Mouse (Mus musculus) erythroblast, embryonic 14.5 days (primary cell): ENCODE results near the gene Hps6.

Experiments
- GATA1 ChIP-seq: IDR thresholded peaks from 2 replicates; pipeline ENCODE4 v1.6.1; 2012; ENCODE audit warnings: low read length, inconsistent platforms, mixed read lengths
- TAL1 ChIP-seq: IDR thresholded peaks from 3 replicates; pipeline ENCODE4 v1.6.1; 2012; ENCODE audit warnings: low read length, inconsistent platforms, mixed read lengths

DNA sequence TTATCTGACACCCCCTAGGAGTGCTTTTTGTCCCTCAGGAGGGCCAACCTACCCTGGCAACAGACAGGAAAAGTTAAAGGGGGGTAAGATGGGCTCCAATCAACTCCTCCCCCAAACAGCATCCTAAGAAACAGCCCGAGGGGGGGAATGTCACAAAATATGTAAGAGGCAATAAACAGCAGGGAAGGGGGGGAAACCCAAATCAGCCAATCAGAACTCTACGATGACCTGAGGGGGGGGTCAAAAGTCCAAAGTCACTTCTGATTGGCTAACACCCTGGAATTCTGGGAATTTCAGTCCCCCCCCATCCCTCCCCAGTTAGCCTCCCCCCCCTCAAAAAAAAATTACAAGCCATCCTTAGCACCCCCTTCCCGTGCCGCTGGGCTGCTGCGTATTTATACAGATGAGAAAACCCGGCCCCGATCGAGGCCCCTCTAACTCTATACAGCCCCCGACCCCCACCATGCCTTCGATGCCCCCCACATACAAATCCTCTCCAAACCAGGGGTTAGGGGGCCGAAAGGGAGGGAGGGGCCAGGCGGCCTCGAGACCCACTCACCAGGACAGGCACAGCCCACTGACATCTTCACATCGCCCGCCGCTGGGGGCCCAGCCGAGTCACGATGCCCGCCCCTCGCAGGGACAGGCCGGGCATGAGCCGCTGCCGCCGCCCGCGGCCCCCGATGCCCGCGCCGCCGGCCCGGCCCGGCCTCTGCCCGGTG is 41.1 kb downstream of the Hps6 start, which contains the start of gene Pprc1:
- TF ChIP-seq GATA1 (no peak), TAL1 (no peak)
